Mouse (Mus musculus) limb, embryonic 14.5 days (tissue): ENCODE measurements around the gene Stat5a. TPM values are rescaled to one million over a fixed set of nuclear protein-coding genes. Genes with fewer than 3 reads are reported as not detected.

Experiments used
- ATAC-seq: fragments of 200-750 bp; cut with Nextera tagmentation; 2 replicates; pipeline ENCODE4 v1.8.0; 2017; ENCODE audit warnings: low read depth, moderate number of reproducible peaks, moderate TSS enrichment; ENCODE audit not compliant: low FRiP score
- DNase-seq: peaks from one replicate; pipeline ENCODE4 v3.0.0-alpha.2; 2015; ENCODE audit warnings: low spot score
- H3K27ac ChIP-seq: fragments of 300-500 bp; sonication (generic); replicated peaks from 2 replicates; pipeline ENCODE4 v1.5.1; 2014; ENCODE audit warnings: low read depth, mild to moderate bottlenecking, low read length, moderate library complexity, mixed read lengths
- H3K27me3 ChIP-seq: fragments of 300-500 bp; sonication (generic); 2 replicates; pipeline ENCODE4 v1.6.1; 2014; ENCODE audit warnings: low read length, mixed read lengths; ENCODE audit not compliant: control insufficient read depth, insufficient read depth
- H3K36me3 ChIP-seq: fragments of 300-500 bp; sonication (generic); 2 replicates; pipeline ENCODE4 v1.6.1; 2014; ENCODE audit warnings: mild to moderate bottlenecking, low read length, moderate library complexity, mixed read lengths; ENCODE audit not compliant: control insufficient read depth, insufficient read depth
- H3K4me1 ChIP-seq: fragments of 300-500 bp; sonication (generic); 2 replicates; pipeline ENCODE4 v1.6.1; 2014; ENCODE audit warnings: antibody characterized with exemption, low read length, mixed read lengths; ENCODE audit not compliant: control insufficient read depth, insufficient read depth
- H3K4me2 ChIP-seq: fragments of 300-500 bp; sonication (generic); replicated peaks from 2 replicates; pipeline ENCODE4 v1.6.1; 2014; ENCODE audit warnings: low read depth, mild to moderate bottlenecking, low read length, moderate library complexity; ENCODE audit not compliant: severe bottlenecking
- H3K4me3 ChIP-seq: fragments of 300-500 bp; sonication (generic); replicated peaks from 2 replicates; pipeline ENCODE4 v1.5.1; 2014; ENCODE audit warnings: low read length
- H3K9ac ChIP-seq: fragments of 300-500 bp; sonication (generic); 2 replicates; pipeline ENCODE4 v1.6.1; 2014; ENCODE audit warnings: mild to moderate bottlenecking, low read depth, low read length, moderate library complexity; ENCODE audit not compliant: severe bottlenecking
- H3K9me3 ChIP-seq: fragments of 300-500 bp; sonication (generic); 2 replicates; pipeline ENCODE4 v1.6.1; 2016; ENCODE audit warnings: low read length; ENCODE audit not compliant: control insufficient read depth
- POLR2A ChIP-seq: fragments of 200-500 bp; IDR thresholded peaks from 2 replicates; pipeline ENCODE4 v1.8.0; 2012; ENCODE audit warnings: inconsistent platforms, mild to moderate bottlenecking, moderate library complexity, borderline replicate concordance; ENCODE audit not compliant: insufficient read depth, insufficient read length; ENCODE audit errors: extremely low read depth
- WGBS: fragments of 180-500 bp; shearing (Covaris S2); extraction: QIAGEN DNeasy Blood & Tissue Kit; methylation state at CpG from one replicate; pipeline ENCODE4 v1.1.7; 2014; 5-methylcytosine and 5-hydroxymethylcytosine counted together
- polyA plus RNA-seq, 2 experiments: library from polyadenylated mRNA; depleted of rRNA in 1 of 2; stranded (reverse) in 1 of 2; unstranded in 1 of 2; fragments of >200 nt; fragmentation: Nextera tagmentation in 1 of 2; extraction: Ambion mirVana in 1 of 2; gene quantifications; 2 replicates each; pipeline versions ENCODE4 v1.2.1 to v1.2.3; 2012 to 2014

Gene Stat5a
- polyA plus RNA-seq, 2 experiments = 7.8 to 8.0 TPM

DNA sequence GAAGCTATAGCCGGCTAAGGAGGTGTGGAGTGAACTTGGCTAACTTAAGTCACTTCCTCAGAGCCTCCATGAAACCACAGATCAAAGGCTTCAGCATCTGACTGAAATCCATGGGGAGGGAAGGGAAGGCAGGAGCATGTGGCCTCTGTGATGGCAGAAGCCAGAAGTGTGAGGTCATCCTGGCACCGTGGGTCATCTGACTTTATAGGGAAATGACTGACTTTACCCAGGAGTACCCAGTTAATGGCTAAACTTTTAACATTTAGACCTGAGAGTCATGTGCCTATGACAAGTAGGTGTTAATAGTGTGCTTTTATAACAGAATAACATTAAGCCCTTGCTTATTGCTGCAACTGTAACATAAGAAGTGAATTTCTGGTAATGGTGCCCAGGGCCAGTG is 49.0 kb downstream of the Stat5a start:
- Histone ChIP-seq H3K4me2 (no peak overlapping the region), H3K36me3 (peaks cover 52% of the 10 kb centered on the region), H3K4me1 (no peaks in the 10 kb centered on the region), H3K9ac (no peak overlapping the region), H3K27ac (no peak overlapping the region), H3K9me3 (no peaks in the 10 kb centered on the region), H3K4me3 (no peak overlapping the region), H3K27me3 (no peaks in the 10 kb centered on the region)
- WGBS = 54% methylated on average over 2 of the region's 2 CpGs
- no peak for TF ChIP-seq POLR2A
- ATAC-seq (no peak), DNase-seq (no peak)

DNA sequence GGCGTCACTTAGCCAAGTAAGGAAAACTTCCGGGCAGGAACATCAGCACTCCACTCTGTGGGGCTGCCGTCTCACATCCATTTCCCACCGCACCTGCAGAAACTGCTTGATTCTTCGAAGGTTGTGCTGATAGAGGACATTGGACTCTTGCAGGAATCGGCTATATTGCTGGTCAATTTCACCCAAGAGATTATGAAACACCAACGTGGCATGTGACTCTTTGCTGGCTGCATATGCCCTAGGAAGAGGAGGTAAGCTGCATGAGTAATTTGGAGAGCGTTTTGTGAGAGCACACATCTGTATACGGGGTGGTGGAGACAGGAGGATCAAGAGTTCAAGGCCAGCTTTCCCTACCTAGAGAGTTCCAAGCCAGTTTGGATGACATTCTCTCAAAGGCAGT is 49.4 kb downstream of the Stat5a start:
- H3K9me3 ChIP-seq = no peaks in the 10 kb centered on the region
- no peaks in the 10 kb centered on the region for H3K27me3 ChIP-seq
- no peak overlapping the region for H3K4me2 ChIP-seq
- ATAC-seq (no peak), DNase-seq (no peak)
- H3K4me1 ChIP-seq = no peaks in the 10 kb centered on the region
- 71% methylated on average over 9 of the region's 9 CpGs for WGBS
- peaks cover 48% of the 10 kb centered on the region for H3K36me3 ChIP-seq
- H3K27ac ChIP-seq = no peak overlapping the region
- no peak for TF ChIP-seq POLR2A
- H3K4me3 ChIP-seq = no peak overlapping the region
- H3K9ac ChIP-seq = no peak overlapping the region

DNA sequence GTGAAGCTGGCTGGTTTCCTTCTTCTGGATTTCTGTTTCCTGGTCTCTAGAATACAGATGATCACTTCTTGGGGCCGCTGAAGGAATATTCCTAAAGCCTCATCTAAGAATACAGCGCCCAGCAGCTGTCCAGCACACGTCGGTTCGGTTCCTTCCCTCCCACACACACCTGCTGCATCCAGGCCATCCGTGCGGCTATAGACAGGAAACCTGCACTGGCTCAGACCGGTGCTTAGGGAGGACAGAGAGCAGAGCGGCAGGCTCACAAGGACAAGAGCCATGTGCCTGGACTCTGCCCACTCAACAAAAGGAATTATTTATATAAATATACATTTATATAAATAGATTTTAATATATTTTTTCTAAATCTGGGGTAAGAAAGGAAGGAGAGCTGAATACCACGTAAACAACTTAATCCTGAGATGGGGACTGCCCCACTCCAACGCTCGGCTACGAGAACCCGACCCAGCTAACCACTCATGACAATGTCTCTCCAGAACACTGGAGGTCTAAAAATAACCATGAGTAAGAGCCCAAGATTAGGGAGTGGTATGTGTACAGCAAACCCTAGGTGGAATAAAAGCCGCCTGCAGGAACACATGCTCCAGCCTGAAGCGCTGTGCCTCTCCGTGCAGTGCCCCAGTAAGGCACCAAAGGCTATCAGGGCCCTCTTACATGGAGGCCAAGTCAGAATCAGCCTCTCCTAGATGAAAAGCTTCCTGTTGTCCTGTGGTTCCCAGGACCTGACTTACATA is 53.4 kb downstream of the Stat5a start:
- Histone ChIP-seq H3K27ac (no peak overlapping the region), H3K27me3 (no peaks in the 10 kb centered on the region), H3K9ac (no peak overlapping the region), H3K4me3 (no peak overlapping the region), H3K4me2 (no peak overlapping the region), H3K9me3 (no peaks in the 10 kb centered on the region), H3K4me1 (no peaks in the 10 kb centered on the region), H3K36me3 (peaks cover 24% of the 10 kb centered on the region)
- no peak for ATAC-seq
- no peak for DNase-seq
- 87% methylated on average over 17 of the region's 17 CpGs for WGBS
- no peak for TF ChIP-seq POLR2A

DNA sequence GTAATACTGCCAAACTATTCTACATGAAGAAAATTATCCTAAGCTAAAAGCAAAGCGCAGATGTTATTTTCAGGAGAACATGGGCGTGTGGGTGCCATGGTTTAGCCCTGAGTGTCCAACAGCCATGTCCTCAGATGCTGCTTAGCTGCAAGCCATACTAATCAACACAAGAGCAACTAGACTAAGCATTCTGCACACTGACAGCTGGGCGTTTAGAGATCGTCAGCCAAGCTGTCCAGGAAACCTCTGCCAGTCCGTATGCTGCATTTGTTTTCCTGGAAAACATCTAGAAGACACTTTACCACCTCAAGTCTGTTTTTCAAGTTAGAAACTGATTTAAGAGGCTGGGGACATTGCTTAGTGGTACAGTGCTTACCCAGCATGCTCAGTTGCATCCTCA is 55.3 kb downstream of the Stat5a start:
- Histone ChIP-seq H3K4me1 (no peaks in the 10 kb centered on the region), H3K9ac (no peak overlapping the region), H3K36me3 (0 out of 2 replicates have a peak, but pooled peaks cover 11% of the 10 kb centered on the region), H3K27ac (no peak overlapping the region), H3K4me3 (no peak overlapping the region), H3K9me3 (no peaks in the 10 kb centered on the region), H3K4me2 (no peak overlapping the region), H3K27me3 (no peaks in the 10 kb centered on the region)
- WGBS = 82% methylated on average over 5 of the region's 5 CpGs
- no peak for ATAC-seq
- DNase-seq = no peak
- TF ChIP-seq POLR2A = no peak

DNA sequence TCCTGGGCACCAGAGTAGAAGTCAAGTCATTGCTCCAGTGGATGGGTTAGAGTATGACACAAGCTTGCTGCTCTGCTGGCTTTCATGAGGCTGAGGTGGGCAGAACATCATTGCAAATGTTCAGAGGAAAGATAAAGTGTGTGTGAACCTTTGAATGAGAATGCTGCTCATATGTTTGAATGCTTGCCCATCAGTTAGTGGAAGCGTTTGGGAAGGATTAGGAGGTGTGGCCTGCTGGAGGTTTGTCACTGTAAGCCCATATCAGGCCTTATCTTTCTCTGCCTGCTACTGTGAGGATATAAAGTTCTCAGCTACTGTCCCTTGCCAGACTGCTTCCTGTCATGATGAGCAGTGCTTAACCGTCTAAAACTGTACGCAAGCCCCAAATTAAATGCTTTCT is 55.9 kb downstream of the Stat5a start:
- DNase-seq (no peak), ATAC-seq (no peak)
- H3K27me3 ChIP-seq = no peaks in the 10 kb centered on the region
- H3K4me2 ChIP-seq = no peak overlapping the region
- H3K36me3 ChIP-seq = 0 out of 2 replicates have a peak, but pooled peaks cover 10% of the 10 kb centered on the region
- no peaks in the 10 kb centered on the region for H3K9me3 ChIP-seq
- no peak for TF ChIP-seq POLR2A
- H3K4me3 ChIP-seq = no peak overlapping the region
- H3K27ac ChIP-seq = no peak overlapping the region
- 94% methylated on average over 3 of the region's 3 CpGs for WGBS
- H3K9ac ChIP-seq = no peak overlapping the region
- no peaks in the 10 kb centered on the region for H3K4me1 ChIP-seq
